Mouse (Mus musculus) adrenal gland, postnatal 4 days (tissue): Measurements from ENCODE around the gene Pfn4. TPM values are rescaled to one million over a fixed set of nuclear protein-coding genes. Genes with fewer than 3 reads are reported as not detected.
"Not testable (repeated sequence)": the region's sequence is repeated elsewhere in the genome, so short reads cannot be mapped to it uniquely, and the experiment has no call there.

ENCODE experiments used
- DNase-seq, 2 experiments: peaks; one replicate each; pipeline ENCODE4 v3.0.0; 2021 to 2022; ENCODE audit warnings: low spot score in 2 of 2, mixed read lengths in 2 of 2
- total RNA-seq, 2 experiments: library from RNA; stranded (reverse); gene quantifications; 2 replicates each; pipeline ENCODE4 v1.2.3; 2021

The Pfn4 gene
- total RNA-seq, 2 experiments from 2014 or later, result 4.3 to 6.7 TPM

DNA sequence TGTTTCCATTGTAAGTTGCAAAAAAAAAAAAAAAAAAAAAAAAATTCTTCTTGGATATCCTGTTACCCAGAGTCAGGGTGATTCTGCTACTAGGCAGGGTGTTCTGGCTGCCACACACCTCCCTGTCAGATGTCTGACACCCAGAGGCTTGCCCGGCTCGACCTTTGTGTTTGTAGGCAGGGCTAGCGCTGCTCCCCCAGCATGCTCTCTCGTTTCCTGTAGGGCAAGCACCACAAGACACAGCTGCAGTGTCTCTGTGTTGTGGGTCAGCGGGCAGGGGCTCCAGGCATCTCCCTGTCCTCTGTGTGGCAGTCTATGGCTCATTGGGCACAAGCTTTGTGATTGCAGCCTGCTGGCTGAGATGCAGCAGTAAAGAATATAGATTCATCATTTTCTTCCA is 14.8 kb downstream of the Pfn4 start:
- no peak for DNase-seq

DNA sequence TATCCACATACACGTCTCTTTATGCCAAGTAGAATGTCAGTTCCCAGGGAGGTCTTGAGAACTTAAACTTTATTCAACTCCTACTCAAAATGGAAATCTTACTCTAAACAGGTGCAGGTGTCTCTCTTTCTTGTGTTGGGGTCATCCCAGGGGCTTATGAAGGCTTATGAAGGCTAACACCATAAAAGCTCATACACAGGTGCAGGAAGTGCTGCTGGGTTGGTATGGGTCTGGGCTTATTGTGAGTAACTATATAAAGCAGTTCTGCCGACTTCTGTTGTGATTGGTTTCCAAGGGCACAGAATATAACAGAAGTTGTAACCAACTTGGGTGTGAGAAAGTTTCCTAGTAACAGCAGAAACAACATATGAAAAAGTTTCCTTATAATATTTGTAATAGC is 15.6 kb downstream of the Pfn4 start:
- DNase-seq, result no peak

DNA sequence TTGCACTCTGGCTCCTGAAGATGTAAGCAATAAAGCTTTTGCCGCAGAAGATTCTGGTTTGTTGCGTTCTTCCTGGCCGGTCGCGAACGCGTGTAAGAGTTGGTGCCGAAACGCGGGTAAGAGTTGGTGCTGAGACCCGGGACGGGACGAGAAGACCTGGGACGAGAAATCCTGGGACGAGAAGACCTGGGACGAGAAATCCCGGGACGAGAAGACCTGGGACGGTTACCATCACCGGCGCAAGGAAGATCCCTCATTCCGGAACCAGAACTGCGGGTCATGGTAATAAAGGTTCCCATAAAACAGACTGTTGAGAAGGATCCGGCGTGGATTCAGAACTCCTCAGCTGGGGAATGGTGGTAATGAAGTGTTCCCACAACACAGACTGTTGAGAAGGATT is 19.3 kb downstream of the Pfn4 start:
- not testable (repeated sequence) for DNase-seq

DNA sequence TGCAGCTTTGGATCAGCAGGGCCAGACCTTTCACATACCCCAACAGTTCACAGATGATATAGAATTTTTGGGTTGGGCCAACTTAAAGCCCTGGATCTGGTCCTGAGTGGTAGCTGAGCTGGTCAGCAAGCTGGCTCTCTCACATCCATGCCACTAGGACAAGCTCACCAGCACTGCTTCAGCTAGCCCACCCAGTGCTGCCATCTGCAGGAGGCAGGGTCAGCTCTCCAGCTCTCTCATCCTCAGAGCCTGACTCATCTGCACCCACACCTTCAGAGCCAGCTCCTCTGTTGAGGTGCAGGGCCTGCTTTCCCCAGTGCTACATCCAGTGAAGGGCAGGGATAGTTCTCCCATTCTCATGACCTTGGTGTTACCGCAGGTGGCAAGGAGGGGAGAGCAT is 24.9 kb downstream of the Pfn4 start:
- DNase-seq, result no peak

DNA sequence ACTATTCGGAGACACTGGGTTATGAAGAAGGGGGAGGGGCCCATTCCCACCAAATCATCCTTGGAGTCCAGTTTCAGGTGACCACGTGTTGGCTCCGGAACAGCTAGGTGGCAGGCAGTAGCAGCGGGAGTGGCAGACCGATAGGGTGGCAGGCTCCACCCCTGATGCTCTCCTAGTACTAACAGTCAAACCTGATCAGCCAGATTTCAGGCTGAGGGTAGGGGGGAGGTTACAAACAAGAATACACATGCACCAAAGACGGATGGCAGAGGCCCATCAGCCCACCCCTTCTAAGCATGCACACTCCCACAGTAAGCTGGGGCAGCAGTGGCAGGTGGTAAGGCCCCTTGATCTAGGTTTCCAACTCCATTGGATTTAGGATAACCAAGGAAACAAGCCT is 28.6 kb downstream of the Pfn4 start:
- not testable (repeated sequence) for DNase-seq

DNA sequence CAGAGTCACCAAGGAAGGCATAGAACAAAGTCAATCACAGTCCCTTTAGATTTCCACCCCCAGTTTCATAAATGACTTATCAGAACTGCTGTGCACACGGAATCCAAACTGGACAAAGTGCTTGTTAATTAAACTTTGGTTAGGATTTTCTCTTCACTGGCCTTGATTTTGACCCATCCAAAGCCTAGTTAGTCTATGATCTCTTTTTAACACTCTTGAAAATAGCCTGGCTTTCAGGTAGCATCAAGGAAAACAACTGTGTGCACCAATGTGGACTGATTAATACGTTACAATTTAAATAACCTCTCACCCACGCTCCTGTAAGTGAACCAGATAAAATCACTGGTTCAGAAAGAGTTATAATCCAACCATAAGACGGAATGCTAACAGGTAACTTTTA is 42.2 kb downstream of the Pfn4 start:
- no peak for DNase-seq

DNA sequence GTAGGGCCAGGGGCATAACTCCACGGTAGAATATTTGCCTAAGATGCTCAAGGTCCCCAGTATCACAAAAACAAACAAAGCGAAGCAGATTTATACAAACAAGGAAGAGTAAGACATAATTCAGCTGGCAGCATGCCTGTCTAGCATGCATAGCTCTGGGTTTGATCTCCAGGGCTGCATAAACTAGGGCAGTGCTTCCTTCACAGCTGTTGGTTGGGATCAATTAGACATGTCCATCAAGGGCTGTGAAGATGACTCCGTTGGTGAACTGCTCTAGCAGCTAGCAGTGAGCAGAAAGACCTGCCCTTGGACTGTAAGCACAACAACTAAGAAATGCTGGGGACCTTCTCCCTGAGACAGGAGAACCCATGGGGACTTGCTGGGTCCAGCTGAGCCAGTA is 42.9 kb downstream of the Pfn4 start:
- DNase-seq, result no peak

DNA sequence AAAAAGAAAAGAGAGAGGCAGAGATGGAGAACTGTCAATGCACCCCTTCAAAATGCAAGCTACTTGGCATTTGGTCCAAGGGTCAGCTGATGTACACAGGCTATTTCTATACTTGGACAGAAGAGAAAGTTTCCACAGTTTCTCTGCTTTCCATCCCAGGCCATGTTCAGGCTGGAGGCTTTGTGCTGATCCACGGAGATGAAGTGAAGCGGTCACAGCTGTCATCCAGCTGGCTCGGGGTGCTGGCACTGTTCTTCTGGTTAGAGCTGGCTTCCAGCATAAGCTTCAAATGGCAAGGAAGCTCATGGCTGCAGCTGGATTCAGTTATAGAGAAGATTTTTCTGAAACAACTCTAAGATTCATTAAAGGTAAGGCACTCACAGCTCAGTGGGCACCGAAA is 44.8 kb downstream of the Pfn4 start:
- no peak for DNase-seq

DNA sequence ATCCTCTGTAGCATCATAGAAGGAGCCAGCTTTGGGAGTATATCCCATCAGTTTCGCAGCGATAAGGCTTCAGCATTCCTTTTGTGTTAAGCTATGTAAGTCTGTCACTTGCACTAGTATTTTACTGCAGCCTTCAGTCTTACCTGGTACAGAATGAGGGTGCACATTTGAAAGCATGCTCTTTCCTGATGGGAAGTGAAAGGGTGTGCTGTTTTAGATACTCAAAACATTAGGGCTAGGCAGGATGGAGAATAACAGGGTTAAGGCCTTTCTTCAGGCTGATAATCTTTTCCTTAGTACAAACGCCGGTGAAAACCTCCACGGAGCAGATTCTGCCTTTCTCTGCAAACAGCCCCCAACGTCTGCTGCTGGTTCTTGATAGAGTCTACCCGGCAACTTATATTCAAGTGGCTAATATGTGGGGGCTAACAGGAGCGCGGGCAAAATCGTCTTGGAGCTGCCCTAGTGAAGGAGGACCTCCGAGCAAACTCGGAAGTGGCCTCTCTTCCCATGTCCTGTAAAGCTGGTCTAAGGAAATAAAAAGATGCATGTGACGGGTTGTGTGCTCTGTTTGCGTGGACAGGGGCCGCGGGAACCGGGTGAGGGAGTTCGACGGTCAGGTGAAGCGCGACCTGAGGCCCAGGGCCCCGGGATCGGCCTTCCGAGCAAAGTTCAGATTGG is 48.0 kb downstream of the Pfn4 start:
- no peak for DNase-seq

DNA sequence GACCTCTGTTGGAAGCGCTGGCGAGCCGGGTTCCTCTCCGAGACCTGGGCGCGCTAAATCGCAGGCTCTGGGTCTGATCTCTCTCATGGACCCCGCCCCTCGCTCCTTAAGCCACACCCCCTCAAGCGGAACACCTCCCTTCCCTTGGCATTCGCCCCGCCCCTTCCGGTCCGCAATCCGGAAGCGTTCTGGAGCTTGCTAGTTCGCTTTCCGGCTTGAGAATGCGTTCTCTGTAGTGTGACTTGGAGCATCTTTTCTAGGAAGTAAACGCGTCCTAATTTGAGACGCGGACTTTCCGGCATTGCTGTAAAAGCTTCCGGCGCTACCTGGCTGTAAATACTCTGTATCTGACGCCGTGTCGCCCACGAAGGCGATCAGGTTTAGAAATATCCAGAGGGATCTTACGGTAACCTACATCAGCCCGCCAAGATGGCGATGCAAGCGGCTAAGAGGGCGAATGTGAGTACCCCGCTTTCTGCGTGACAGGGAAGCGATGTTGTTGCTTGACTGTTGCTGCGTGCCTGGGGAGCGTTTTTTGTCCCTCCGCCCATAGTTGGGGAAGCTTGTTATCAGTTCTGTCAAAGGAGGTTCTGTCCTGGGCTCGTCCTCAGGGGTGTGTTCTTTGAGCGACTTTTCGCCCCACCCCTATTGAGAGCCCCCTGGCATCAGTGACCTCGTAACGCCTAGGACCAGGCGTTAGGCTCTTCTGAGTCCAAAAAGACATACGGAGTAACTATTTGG is 48.7 kb downstream of the Pfn4 start, which contains the start of gene Sf3b6:
TSS of gene Sf3b6 (plus strand) at position 184 of the 741 bp plus-strand sequence.
- peak; percentile 96 to 99 for DNase-seq

DNA sequence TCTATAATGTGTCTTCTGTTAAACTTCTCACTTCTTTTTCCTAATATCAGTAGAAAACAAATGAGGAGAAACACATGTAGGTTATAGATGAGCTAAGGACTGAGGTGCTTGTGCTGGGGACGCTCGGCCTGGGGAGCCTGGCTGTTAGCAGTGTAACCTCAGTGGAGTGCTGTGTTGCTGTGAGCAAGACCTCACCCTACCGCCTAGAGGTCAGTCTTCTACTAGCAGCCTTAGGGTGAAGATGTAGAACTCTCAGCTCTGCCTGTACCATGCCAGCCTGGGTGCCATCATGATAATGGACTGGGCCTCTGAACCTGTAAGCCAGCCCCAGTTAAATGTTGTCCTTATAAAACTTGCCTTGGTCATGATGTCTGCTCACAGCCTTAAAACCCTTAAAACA is 58.4 kb downstream of the Pfn4 start:
- DNase-seq, result no peak

Other genes with a start within 250 kb of the Pfn4 start
- gene Itsn2, start 176.4 kb upstream of the Pfn4 start, total RNA-seq, result 10 to 100 TPM; 47.7 to 49.3 TPM
- gene Gm3625, start 176.1 kb upstream of the Pfn4 start, total RNA-seq, result not detected
- gene Fam228a, start 30.6 kb upstream of the Pfn4 start, total RNA-seq, result under 1 TPM; 0.34 to 0.39 TPM
- gene Fam228b, start 245 bp downstream of the Pfn4 start, total RNA-seq, result 10 to 100 TPM; 13.2 to 14.1 TPM
- gene Sf3b6, start 48.5 kb downstream of the Pfn4 start, total RNA-seq, result 100 to 1,000 TPM; 133 to 140 TPM
- 10 to 100 TPM; 24.5 to 33.2 TPM for gene Fkbp1b, start 72.6 kb downstream of the Pfn4 start, total RNA-seq
- 10 to 100 TPM; 10.8 to 15.5 TPM for gene Wdcp, start 74.3 kb downstream of the Pfn4 start, total RNA-seq
- 1 to 10 TPM; 5.2 to 5.9 TPM for gene Mfsd2b, start 105.3 kb downstream of the Pfn4 start, total RNA-seq
- 10 to 100 TPM; 25.5 to 26.0 TPM for gene Ubxn2a, start 138.7 kb downstream of the Pfn4 start, total RNA-seq
- gene Atad2b, start 148.3 kb downstream of the Pfn4 start, total RNA-seq, result 10 to 100 TPM; 36.6 to 40.5 TPM